Mouse (Mus musculus): ENCODE measurements around the gene Adamts9.

The Adamts9 gene

GRCm38 (mm10) chr6:92943057-92943781, at the start of gene Adamts9:
Adamts9 (minus strand) TSS chr6:92943492.
- in situ Hi-C loops (cut with MboI, MseI): no loop called here

DNA sequence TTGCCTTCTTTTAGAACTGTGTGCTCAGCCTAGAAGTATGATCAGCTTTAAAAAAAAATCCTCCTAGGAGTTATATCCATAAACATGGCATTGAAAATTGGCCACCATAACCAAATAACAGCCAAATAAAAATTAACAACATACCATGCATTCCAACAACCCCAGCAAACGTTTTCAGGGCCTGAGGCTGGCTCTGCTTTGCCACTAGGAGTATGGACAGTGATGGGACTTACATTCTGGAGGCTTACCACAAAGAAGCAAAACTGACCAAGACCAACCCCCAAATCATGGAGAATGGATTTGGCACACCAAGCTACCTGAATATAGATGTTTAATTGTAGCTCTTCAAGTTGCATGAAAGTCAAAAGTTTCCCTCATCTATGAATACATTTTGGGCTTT, 48.3 kb upstream of the Adamts9 start:
- in situ Hi-C loops (cut with MboI, MseI): no loop called here

- in situ Hi-C loops (cut with MboI, MseI): no loop called here
Measured at GRCm38 (mm10) chr6:92988620-92988998, 45.3 kb upstream of the Adamts9 start.

DNA sequence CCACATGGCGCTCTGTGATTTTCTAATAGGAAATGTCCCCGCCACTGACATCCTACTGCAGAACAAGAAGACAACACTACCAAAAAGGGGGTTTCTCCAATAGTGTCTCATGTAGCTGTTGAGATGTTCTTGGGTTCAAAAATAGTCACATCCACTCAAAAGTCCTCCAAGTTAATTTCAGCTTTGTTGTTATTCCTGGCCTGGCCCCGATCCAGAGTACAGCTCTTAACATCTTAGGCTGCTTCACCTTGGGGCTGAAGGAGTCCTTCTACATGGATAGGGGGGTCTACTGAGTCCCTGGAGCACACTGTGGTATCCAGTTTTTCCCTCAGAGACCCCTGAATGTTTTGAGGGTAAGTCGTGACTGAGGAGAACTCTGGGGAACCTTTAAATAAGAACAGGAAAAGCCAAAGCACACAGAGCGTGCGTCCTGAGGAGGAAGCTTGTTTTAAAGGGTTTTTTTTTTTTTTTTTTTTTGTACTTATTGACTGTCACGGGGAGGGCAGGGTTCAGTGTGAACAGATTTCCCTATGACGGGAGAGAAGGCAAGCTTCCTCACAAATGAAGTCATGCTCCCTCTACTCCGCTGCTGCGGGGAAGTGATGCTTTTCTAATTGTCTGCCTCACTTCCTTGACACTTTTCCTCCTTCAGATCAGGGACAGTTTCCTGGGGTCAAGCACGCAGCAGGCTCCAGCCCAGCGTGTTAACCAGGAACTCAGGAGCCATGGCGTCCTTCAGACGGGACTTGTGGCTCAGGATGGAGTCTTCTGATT, 44.7 kb upstream of the Adamts9 start:
- in situ Hi-C loops (cut with MboI, MseI): no loop called here

- in situ Hi-C loops (cut with MboI, MseI): no loop called here
Measured at GRCm38 (mm10) chr6:92987366-92987765, 44.1 kb upstream of the Adamts9 start.

DNA sequence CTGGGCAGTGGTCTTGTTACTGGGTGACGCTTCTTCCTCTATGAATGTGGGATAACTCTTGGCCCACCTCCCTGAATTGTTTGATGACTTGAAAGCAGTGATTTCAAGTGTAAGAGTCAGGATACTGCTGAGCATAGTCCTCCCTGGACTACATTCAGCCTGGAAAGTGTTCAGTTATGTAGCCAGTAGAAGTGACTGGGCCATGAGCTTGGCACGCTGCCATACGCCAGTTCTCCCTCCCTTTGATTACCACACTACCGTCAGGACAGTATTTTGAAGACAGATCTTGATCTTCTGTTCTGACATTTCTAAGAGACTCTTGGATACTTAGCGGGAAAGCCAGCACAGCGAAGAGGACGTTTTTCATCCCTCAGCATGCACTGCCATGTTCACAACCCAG, 40.1 kb upstream of the Adamts9 start:
- in situ Hi-C loops (cut with MboI, MseI): no loop called here

- in situ Hi-C loops (cut with MboI, MseI): no loop called here
Measured at GRCm38 (mm10) chr6:92981451-92982186, 38.3 kb upstream of the Adamts9 start.

GRCm38 (mm10) chr6:92973340-92973739, 30.0 kb upstream of the Adamts9 start:
- in situ Hi-C loops (cut with MboI, MseI): no loop called here

- in situ Hi-C loops (cut with MboI, MseI): no loop called here
Measured at GRCm38 (mm10) chr6:92968718-92969117, 25.4 kb upstream of the Adamts9 start.

- in situ Hi-C loops (cut with MboI, MseI): no loop called here
Measured at GRCm38 (mm10) chr6:92968216-92968615, 24.9 kb upstream of the Adamts9 start.

DNA sequence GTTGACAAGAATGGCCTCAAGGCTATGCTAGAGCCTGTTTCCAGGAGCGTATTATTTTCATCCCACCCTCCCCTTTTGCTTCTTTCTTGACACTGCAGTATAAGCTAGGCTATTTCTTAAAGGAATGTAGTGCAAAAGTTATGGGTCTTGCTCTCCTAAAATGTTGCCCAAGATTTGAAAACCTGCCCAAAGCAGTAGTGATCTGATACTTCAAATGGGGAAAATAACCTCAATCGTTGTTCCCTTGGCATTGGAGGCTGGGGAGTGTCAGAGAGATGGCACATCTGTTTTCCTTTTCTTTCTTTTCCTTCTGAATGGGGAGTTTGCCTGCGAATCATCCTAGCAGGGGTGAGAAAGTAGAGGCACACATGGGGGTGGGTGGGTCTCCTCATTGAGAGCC, 19.7 kb upstream of the Adamts9 start:
- in situ Hi-C loops (cut with MboI, MseI): no loop called here

GRCm38 (mm10) chr6:92960997-92961396, 17.7 kb upstream of the Adamts9 start:
- in situ Hi-C loops (cut with MboI, MseI): no loop called here

- in situ Hi-C loops (cut with MboI, MseI): no loop called here
Measured at GRCm38 (mm10) chr6:92959416-92959815, 16.1 kb upstream of the Adamts9 start.

DNA sequence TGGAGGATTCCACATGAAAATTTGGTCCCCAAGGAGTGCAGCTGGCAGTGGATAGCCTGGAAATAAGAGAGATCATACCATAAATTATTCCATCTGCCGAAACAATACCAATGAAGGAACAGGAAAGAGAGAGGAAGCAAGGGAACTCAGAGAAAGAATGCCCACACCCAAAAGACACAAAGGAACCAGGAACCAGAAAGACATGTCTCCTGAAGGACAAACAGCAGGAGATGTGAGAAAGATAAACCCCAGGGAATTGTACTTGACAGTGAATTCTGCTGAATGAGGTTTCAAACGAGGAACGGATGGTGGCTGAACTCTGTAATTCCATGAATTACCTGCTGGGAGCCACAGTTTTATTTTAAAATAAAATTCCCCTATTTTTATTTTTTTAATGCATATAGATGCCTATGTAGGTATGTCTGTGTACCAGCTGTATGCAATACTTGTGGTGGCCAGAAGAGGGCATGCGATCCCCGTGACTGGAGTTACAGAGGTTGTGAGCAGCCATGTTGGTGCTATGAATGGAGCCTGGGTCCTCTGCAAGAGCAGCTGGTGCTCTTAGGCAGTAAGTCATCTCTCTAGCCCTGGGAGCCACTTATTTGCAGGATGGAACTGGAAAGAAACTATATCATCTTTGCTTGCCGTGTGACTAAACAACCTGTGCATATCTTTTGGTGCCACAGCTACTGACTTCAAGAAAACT, 4.2 kb upstream of the Adamts9 start:
- in situ Hi-C loops (cut with MboI, MseI): no loop called here

DNA sequence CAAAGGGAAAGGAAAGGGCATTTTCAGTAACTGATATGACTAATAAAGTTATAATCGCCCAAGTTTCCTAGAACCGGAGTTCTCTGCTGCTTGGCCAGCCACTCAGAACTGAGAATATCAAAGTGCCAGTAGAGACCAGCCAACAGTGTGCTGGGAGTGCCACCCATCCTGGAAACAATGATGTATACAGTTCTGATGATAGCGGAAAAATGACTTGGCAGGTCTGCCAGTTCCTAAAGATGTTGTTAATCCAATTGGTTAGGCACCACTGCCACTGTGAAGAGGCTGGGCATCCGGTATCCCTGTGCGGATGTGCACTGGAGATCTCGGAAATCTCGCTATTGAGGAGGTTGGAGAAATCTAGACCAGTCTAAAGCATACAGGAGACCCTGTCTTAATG, 1.4 kb upstream of the Adamts9 start:
- in situ Hi-C loops (cut with MboI, MseI): no loop called here

DNA sequence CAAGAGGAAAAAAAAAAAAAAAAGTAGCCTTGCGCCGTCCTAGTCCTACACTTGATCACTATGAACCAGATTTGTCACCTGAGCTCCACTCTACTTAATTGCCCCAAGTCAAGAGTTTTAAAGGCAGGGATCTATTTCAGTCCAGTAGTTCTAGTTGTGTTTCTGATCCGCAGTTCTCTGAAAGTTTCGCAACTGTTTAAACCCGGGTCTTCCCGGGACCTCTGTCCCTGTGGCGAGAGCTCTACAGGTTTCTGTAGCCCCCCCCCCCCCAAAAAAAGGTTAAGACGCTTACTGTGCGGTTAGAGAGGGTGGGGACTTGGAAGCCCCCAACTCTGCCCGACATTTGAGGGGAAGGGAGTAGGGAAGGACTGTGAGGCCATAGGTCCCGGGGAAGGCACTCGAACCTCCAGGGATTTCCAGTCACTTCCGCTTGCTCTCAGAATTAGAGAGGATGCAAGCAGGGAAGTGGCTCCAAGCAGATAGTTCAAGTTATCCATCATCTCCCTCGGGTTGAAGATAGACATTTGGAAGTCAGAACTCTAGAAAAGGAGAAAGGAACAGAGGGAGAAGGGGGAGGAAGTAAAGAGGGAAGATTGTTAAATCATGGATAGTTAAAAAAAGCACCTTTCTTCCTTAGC, 875 bp upstream of the Adamts9 start:
- in situ Hi-C loops (cut with MboI, MseI): no loop called here

DNA sequence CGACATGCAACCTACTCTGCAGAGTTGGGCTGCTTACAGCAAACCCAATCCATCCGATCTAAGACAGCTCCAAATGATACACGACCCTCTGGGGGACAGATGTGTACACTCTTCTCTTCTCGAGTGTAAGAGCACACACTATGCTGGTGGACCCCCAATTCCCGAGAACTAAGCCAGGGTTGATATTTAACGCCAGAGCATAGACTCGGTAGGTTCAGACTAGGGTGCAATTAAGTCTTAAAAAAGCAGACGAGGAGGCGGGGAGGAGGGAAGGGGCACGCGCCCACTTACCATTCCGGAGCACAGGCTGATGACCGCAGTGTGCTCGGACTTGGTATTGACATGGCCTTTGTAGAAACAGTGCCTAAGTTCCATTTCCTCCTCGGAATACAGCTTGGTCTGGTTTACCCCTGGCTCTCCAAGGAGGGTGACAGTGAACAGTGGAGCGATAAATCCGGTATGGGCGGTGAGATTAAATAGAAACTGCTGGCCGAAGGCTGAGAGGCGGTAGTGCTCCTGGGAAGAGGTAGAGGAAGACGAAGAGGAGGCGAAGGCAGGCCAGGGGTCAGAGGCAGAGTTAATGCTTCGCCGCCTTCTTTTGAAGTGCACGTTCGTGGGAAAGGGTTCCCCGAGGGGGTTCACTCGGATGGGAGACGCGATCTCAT, 1.4 kb downstream of the Adamts9 start:
- in situ Hi-C loops (cut with MboI, MseI): no loop called here

DNA sequence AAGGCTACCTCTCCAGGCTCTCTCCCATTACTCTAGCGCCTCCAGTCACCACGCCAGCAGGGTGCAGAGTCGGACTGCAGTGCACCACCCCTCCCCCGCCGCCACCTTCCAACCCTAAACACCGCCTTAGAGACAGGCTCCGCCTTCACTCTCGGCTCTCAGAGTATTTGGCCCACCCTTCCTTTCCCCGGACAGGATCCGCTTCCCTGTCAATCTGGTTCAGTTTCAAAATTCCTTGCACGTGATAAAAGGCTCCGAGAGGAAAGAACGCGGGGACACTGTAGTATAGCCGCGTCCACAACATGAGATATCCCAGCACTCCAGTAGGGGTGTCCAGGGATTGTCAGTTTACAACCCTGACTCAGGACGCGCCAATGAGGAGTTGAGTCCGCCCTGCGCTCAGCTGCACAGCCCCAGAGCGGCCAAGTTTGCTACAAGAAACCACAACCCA, 2.0 kb downstream of the Adamts9 start:
- in situ Hi-C loops (cut with MboI, MseI): no loop called here

- in situ Hi-C loops (cut with MboI, MseI): no loop called here
Measured at GRCm38 (mm10) chr6:92940191-92941131, 2.8 kb downstream of the Adamts9 start.

DNA sequence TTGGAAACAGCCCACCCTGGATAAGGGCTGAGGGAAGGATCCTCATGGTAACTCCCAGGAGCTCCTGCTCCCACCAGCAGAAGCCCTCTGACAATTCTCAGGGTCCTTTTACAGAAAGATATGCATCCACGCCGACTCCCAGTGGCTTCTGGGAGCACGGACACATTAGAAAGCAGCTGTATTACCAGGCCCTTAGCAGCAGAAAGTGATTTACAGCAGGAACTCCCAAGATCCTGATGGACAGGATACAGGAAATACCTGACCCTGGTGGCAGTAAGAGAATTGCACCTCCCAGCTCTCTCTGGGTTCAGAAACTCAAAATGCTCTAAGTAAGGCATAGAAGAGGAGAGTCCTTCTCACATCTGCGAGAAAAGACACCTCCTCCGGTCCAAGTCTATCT, 15.0 kb downstream of the Adamts9 start:
- in situ Hi-C loops (cut with MboI, MseI): no loop called here
